Mouse (Mus musculus): ENCODE data around the gene Shroom3.

Shroom3 gene

DNA sequence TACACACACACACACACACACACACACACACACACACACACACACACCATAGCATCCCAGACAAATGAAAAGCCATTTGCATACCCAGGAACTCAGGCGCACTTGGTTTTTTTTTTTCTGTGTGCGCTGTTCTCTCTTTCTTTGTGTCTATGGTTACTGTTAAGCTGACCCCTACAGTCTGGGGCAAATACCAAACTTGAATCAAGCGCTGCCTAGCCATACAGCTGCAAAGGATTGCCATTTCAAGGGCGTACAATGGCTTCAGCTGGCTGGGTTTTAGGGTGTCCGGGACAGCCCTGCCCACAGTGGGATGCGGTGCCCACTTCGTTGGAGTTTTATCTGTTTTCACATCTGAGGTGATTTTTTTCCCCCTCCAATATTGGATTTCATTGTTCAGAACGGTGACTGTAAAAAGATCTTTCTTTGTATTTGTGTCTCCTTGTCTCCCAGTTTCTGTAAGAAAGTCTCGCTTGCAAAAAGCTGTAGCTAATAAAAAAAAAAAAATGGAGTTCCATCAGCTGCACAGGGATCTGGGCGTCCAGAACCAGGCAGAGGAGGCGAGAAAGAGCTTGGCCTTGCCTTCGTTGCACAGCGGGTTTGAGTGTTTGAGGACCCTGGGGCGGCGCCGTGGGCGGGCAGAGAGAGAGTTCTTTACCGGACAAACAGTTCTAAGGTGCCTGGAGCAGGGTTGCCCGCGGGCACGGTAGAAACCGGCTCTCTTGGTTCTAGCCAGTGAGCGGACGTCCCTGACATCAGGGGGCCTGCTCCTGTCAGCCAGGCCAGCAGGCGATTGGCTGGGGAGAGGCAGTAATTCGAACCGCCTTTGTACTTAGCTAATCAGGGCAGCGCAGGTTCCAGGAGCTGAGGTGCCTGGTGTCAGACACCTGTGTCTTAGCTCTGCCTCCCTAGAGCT lies 125.5 kb downstream of the Shroom3 start:
- peak in 1 of 2 experiments; percentile 18 for DNase-seq (ENCODE audit: low spot score in 2 of 2)

DNA sequence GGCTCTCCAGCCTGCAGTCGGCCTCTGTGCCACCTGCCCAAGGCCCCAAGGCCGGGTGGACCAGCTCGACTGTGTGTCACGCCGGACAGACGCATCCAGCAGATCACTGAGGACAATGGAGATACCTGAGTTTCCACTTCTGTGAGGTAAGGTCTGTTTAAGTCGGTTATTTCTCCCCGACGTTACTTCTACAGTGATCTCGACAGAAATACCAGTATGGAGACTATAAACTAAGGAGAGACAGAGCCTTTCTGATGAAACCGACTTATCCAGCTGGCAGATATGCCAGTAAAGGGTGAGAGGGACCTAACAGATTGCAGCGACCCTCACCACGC lies 126.1 kb downstream of the Shroom3 start:
- no peak for DNase-seq (ENCODE audit: low spot score in 2 of 2)

DNA sequence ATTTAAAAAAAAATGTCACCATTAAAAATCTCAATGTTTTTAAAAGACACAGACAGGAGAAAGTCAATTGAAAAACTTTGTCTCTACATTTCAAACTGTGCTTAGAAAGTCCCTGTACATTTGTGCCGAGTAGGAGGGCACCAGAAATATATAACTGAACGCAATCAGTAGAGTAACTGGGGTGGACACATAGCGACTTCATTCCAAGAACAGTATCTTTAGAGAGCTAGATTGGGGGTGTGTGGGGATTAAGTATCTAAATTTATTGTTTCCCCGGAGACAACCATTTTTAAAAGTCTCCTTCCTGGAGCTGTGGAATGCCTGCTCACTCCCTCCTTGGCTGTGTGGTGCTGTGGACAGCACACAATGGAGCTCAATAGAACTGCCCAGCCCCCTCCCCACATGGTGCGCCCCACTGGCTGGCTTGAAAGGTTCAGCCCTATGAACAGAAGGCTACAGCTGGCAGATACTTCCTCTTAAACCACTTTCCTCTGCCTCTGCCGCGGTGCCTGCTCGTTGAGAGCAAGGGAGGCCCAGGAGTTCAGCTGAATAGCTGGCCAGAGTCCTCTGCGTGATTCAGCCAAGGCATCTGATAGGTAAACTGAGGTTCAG lies 127.8 kb downstream of the Shroom3 start:
- no peak for DNase-seq (ENCODE audit: low spot score in 2 of 2)

DNA sequence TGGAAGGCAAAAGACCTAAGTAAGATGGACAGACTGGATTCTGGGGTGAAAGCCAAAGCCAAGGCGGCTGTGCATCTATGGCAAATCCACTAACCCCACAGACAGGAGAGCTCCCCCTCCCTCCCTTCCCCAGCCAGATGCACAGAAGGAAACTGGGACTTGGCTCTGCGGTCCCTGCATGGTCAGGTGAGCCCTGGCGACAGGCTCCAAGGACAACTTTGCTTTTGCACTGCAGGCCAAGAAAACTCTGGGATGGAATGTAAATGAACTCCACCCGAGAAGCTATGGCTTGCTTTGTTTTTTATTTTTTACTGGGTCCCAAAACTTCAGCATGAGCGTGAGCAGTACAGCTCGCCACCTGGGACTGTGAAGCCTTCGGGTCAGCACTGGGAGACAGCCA lies 128.5 kb downstream of the Shroom3 start:
- DNase-seq (ENCODE audit: low spot score in 2 of 2), result no peak

DNA sequence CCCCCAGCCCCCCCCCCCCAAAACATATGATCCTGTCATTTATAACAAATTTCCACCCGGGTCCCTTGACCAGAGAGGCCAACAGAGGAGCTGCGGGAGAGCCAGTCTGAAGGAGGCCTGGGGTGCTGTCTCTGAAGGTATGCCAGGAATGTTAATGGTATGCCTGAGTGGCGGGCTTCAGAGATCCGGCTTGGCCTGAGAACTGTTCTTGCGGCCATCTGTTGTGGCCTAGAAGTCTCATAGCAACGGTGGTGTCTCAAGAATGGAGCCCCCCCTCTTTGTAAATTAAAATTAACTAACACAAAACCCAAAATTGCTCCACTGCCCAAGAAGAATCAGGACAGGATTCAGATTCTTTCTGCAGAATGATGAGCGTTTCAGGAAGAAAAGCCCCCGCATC lies 129.7 kb downstream of the Shroom3 start:
- peak in 1 of 2 experiments; percentile 15 for DNase-seq (ENCODE audit: low spot score in 2 of 2)

DNA sequence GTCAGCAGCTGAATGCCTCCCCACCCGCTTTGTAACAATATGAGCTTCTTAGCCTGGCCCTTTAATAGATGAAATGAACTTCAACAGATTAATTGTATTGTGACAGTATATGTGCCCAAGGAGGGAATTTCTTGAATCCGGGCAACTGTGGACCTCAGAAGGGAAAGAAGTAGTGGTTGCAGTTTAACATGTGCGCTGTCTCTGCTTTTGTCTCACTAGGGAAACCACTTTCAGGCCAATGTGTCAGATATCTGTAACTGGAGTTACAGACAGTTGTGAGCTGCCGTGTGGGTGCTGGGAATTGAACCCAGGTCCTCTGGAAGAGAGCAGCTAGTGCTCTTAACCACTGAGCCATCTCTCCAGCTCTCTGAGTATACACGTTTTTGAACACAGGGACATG lies 130.3 kb downstream of the Shroom3 start:
- DNase-seq (ENCODE audit: low spot score in 2 of 2), result no peak

DNA sequence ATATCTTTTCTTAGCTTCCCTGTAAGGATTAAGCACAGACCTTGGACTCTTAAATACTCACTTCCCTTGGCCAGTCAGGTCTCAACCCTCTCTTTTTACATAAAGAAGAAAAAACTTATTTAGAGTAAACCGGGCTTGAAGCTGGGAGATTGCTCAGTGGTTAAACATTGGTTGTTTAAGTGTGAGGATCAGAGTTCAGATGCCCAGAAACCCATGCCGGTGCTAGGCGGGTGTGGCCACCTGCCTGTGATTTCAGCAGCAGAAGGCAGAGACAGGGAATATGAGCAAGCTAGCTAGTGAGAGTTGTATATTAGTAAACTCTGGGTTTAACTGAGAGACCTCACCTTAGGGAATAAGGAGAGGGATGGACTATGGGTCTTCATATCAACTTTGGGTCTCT lies 131.4 kb downstream of the Shroom3 start:
- DNase-seq (ENCODE audit: low spot score in 2 of 2), result no peak

DNA sequence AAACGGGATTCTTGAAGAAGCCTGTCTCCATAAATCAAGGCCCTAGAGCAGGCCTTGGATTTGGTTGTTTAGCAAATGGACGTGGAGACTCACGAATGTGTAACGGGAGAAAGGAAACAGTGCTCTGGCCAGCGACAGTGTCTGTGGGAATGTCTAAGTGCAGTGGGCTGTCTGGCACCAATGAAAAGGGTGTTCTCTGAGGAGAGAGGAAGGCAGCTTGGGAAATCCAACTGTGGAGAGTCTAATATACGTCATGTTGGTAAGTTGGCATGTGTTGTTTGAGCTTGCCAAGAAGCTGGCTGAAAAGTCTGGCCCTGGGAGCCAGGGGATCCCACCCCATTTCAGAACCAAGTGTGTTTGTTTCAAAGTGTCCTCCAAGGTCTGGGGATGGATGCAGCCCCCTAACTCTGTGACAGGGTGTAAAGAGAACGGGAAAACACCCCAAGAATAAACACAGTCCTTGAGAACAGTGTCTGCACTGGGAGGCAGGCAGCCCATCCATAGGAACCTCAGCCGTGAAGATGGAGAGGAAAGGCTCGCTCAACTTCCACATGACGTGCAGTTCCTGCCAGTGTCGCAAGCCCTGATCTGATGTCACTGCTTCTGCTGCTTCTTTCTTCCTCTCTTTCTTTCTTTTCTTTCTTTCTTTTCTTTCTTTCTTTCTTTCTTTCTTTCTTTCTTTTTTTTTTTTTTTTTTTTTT lies 134.0 kb downstream of the Shroom3 start:
- no peak for DNase-seq (ENCODE audit: low spot score in 2 of 2)

DNA sequence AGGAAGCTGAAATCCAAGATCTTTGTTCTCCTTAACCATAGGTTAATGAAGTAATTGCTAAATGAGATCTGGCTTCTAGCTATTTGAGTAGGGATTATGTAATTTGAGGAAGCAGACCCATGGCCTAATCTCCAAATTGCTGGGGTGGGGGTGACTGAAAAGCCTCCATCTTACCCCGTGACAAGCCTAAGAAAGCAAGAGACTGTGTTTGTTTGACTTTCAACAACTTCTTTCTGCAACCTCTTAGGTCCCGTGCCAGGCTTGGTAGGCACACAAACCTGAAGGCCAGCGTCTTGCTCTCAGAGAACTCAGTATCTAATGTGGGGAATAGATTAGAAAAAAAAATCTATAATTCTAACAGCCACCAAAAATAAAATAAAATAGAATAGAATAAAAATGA lies 138.1 kb downstream of the Shroom3 start:
- DNase-seq (ENCODE audit: low spot score in 2 of 2), result no peak

DNA sequence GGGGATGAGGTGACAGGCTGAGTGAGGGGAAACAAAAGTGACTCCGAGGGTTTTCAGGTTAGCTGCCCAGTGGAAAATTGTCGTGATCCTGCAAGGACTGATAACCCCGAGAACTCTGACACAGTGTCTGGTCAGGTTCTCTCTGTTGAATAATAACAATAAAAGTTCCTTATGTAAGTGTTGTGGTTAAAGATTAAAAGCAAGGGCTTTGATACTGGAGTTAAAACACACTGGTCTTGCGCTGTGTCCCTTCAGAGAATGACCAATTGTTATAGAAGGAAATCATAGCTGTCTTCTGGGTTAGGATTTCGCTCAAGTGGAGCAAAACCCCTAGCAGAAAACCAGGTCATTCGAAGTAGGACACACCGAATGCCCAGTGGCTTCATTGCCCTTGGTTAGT lies 140.3 kb downstream of the Shroom3 start:
- DNase-seq (ENCODE audit: low spot score in 2 of 2), result no peak

DNA sequence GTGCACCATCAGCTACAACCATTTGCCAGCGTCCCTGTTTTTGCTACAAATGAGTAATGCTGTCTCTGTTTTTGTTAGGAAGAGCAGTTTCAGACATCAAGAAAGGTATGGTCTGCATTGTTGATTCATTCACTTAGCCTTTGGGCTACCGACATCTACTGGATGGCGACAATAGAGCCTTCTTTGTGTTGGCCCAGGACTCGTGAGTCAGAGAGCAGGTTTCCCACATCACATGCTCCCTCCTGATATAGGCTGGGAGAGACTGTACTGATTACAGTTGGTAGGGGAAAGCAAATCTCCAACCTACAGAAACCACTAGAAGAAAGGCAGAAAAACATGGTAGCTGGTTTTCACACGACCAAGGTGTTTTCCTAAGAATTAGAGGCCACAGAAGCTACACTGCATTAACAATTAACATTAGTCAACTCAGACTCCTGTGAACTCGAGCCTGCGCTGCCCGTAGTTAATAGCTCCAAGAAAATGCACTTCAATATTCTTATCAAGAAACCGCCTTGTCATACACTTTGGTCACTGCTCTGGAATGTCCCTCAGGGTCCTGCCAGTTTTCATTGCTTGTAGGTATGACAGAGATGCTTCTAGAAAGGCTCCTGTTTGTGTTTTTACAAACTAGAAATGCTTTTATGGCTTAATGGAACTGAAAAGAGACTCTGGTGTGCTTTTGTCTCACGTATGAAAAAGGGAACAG lies 141.2 kb downstream of the Shroom3 start:
- no peak for DNase-seq (ENCODE audit: low spot score in 2 of 2)

DNA sequence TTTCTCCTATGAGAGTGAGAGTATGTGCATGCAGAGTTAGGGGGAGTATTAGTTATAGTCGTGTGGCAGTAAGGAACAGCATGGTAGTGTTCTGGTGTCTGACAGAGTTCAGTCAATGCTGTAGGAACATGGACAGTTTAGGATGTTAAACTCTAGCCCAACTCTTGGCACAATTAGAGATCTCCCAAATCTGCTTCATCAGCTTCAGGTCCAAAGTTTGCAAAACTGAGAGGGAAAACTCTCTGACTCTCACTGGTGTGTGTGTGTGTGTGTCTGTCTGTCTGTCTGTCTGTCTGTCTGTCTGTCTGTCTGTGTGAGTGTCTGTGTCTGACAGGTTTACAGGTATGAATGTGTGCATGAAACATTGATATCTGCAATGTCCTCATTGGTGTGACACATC lies 147.2 kb downstream of the Shroom3 start:
- no peak for DNase-seq (ENCODE audit: low spot score in 2 of 2)

DNA sequence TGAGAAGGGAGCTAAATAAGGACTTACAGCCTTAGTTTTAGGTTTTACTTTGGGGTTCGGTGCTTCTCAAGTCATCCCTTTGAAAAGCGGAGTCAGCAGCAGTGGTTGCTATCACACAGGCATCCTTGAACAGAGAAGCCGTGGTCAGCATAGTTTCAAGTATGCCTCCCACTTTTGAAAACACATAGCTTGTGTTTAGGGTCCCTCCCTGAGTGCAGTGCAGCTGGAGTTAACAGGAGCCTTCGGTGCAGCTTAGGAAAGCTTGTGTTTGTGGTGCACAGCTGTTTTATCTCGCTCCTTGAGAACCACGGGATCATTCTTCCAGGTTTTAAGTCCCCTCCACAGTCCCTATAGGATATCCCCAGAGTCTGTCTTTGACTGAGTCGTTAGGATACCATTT lies 151.3 kb downstream of the Shroom3 start:
- no peak for DNase-seq (ENCODE audit: low spot score in 2 of 2)

DNA sequence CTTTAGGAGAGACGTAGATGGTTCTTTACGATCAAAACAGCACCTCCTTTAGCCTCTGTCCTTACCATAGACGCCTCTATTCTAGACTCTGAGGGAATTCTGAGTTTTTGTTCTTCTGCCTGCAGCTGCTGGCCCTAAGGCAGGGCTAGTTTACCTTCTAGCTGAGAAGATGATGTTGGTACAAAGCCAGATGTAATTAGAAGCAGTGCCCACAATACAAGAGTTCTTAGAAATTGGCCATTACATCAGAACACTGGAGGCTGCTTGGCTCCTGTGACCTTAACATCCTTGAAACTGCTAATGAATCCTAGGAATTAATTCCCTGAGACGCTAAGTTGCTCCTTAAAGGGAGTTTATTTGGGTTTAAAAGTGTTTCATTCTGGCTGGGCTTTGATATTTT lies 154.1 kb downstream of the Shroom3 start:
- DNase-seq (ENCODE audit: low spot score in 2 of 2), result no peak

DNA sequence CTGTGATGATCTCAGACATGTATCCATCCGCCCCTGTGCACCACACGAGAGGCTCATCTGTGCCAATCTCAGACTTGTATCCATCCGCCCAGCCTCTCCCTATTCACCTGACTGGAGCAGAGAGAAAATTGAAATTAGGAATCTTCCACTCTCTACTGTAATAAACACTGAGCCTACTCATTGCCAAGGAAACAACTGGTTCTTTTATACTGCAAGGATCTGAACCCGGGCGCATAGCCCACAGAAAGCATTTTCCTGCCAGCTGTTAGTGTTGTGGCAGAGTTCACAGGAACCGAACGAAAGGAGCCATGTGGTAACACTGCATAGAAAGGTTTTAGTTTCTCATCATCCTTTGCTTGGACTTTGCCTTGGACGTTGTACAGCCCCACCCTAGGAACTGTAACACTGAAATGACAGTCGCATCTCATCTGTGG lies 155.1 kb downstream of the Shroom3 start:
- DNase-seq (ENCODE audit: low spot score in 2 of 2), result no peak

DNA sequence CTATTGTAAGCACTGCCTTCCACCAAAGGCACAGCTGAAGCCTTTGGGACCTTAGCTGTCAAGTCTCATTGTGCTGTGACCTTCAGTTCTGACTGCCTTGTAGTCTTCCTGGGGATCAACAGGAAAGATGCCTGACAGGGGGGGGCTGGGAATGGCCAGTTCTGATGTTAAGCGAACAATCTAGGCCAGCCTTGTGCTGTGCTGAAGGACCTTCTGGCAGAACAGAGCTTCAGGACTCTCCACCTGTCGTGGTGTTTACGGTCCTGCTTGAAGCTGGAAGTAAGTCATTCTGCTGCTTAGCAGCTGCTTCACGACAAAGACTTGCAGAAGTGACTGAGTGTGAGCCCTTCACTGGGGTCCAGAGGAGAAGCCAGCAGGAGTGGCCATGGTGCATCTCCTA lies 156.1 kb downstream of the Shroom3 start:
- DNase-seq (ENCODE audit: low spot score in 2 of 2), result no peak

DNA sequence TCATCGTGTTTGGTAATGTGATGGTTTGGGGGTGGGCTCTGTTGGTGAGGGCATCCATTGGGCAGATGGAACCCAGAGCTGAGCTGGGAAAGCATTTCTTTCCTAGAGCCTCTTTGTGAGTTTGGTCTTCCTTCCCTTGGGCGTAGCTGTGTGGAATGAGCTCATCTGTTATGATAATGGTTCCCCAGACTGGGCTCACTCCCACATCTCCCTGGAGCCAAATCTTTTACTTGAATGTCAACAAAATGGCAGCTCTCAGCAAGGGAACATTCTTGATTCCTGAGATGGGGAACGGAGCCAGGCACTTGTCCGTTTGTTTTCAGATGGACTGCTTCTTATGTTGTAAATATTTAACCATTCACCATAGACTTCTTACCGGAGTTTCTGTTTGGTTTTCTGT lies 158.2 kb downstream of the Shroom3 start:
- DNase-seq (ENCODE audit: low spot score in 2 of 2), result no peak

DNA sequence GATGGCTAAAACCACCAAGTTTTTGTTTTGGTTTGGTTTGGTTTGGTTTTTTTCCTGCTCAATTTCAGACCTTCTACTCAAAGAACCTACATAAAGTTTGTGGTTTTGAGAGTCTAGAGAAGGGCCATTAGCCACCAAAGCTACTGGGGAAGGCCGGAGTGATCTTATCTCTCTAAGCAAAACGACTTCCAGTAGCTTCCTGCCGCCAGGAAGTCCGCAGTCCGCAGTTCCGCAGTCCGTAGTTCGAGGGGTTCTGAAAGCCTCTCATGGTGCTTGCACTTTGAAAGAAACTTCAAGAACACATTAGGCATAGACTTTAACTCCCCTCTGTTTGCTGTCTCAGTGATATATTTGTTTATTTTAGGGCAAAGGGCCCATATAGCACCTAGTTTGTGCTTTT lies 159.2 kb downstream of the Shroom3 start:
- no peak for DNase-seq (ENCODE audit: low spot score in 2 of 2)

DNA sequence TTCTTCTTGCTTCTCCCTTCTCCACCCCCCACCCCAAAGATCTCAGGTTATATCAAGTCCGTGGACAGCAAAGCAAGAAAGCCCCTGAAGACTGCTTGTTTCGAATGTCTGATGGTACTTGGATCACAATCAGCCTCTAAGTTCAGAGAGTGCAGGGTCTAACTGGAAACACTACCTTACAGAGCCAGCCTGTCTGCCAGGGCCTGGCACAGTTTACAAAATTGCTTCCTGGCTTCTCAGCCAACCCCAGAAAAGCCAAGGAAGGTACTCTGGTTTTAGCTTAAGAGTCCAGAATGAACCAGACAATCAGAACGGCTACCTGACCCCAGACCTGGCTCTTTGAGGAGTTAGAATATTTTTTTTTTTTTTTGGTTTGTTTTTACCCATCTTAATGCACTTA lies 159.6 kb downstream of the Shroom3 start:
- DNase-seq (ENCODE audit: low spot score in 2 of 2), result no peak

DNA sequence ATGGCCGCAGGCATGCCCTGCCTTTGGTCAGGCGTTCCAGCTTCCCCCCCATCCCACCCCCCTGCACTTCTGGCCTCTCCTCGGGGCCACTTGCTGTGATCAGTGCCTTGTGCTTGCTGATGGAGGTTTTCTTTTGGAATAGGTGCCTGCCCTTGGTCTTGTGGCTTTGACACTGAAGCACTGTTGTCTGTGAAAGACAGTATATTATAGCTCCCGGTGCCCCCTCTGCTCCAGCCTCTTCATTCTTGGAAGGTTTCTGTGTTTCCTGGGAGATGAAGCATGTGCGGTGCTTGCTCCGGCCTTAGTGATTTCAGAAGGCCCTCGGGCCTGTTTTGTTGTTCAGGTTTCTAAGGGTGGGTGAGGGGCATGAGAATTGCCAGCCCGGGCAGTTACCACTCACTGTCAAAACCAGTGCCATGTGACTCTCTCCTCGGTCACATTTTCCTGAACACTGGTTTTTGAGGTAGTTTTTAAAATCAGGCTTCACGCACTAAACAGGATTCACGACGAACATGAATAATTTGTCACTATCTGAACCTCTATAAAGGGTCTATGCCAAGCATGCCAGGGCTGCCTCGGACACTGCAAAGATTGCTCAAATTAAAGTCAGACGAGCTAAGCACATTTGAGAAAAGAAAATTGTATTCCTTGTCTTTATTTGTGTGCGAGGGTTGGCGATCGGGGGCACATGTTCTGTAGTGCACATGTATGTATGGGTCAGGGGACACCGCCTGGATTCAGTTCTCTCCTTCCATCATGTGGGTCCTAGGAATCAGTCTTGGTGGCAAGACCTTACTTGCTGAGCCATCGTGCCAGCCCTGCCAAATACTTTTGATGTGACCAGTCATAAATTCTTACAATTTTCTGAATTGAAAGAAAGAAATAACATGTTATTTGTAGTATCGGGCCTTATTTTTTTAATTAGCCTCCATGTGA lies 160.9 kb downstream of the Shroom3 start:
- DNase-seq (ENCODE audit: low spot score in 2 of 2), result peak in 1 of 2 experiments; percentile 18

DNA sequence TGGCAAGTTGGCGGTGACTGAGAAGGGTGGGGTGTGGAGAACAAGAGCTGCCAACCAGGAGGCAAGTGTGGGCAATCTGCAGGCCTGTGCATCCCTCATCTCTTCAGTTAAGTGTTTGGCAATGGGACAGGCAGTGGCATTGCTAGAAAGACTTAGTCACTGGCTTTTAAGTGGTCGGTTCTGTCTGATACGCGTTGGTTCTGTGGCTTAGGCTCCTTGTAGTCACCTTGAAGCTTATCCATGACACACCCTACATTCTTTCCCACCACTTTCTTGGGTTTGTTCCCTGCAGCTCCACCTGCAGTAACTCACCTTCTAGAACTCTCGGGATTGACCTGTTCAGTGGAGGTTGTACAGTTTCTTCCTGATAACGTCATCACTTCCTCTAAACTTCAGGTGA lies 166.5 kb downstream of the Shroom3 start:
- DNase-seq (ENCODE audit: low spot score in 2 of 2), result no peak

All from cerebellum, postnatal 4 days (tissue).